Mouse (Mus musculus): ENCODE results near the gene Ntpcr.

DNA sequence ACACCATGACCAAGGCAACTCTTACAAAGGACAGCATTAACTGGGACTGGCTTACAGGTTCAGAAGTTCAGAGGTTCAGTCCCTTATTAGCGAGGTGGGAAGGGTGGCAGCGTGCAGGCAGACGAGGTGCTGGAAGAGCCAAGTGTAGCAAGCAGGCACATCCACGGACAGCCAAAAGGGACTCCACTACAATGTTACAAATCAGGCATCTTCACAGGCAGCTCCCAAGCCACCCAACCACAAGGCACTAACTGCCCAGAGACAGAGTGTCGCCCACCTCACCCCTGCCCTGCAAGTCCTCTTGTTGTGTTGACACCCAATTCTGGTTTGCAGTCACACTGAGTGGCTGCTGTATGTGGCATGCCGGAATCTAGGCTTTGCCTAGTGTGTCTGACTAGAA is 25.3 kb upstream of the Ntpcr start:
- TF ChIP-seq CTCF (IDR thresholded peaks at IDR 0.05; ENCODE audit: borderline replicate concordance, insufficient read depth, low read length) (no peak), POLR2A (IDR thresholded peaks at IDR 0.05; ENCODE audit: low read depth, low read length) (no peak)

Measured in embryonic fibroblast, embryonic 13.5 days (primary cell).